Mouse (Mus musculus): ENCODE measurements around the gene Cdk19. TPM values are rescaled to one million over a fixed set of nuclear protein-coding genes. Genes with fewer than 3 reads are reported as not detected.
"Not testable (repeated sequence)": the region's sequence is repeated elsewhere in the genome, so short reads cannot be mapped to it uniquely, and the experiment has no call there.

Gene Cdk19
- total RNA-seq, 2 experiments from 2014 or later: 11.9 to 15.7 TPM

DNA sequence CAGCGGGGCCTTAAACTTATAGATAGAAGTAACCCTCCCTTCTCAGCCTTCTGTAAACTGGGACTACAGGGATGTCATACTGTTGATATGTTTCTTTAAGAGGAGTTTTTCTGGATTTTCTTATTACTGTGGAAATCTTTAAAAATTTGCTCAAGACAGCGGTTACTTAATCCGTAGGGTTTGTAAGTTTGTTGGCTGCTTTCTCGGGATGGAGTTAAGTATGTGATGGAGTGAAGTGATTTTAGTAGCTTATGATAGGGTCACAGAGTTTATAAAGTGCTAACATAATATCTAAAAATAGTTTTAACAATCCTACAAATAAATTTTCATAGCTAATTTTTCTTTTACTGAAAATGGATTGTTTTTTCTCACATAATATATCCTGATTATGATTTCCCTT, 38.9 kb downstream of the Cdk19 start:
- DNase-seq (ENCODE audit: low spot score): no peak
- intact Hi-C loops (cut with DNase I): no loop called here

DNA sequence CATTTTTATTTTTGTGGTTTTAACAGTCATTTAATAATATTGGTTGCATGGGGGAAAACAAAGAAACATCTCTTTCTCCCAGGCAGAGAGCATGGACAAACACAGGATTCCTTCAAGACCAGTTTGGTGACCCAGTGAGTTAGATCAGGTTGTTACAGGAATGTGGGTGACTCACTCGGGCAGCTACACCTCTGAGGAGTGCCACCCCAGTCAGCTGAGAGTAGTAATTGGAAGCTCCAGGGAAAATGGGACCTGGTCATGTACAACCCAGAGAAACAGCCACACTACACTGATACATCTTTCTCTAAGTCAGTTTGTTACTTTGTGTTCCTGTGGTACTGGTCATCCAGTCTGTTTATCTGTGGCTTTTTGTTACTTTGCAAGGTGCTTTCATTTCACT, 40.3 kb downstream of the Cdk19 start:
- no peak for DNase-seq (ENCODE audit: low spot score)
- intact Hi-C loops (cut with DNase I): no loop called here

DNA sequence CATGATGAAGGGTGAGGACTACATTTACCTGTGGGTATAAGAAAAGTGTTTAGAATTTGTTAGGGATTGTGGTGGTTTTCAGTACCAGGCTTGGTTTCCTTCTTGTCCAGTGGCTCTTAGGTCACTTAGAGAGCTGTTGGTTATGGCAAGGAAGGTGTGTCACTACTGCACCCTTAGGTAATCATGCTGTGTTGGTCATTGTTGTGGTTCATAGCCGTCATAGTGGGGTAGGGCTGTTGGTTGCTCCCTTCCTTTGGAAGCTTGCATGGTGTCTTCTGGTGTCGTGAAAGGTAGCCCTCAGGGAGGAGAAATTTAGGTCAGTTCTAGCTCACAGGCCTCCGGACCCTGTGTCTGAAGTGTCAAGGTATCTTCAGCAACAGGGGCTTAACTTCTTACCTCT, 46.0 kb downstream of the Cdk19 start:
- no peak for DNase-seq (ENCODE audit: low spot score)
- intact Hi-C loops (cut with DNase I): no loop called here

DNA sequence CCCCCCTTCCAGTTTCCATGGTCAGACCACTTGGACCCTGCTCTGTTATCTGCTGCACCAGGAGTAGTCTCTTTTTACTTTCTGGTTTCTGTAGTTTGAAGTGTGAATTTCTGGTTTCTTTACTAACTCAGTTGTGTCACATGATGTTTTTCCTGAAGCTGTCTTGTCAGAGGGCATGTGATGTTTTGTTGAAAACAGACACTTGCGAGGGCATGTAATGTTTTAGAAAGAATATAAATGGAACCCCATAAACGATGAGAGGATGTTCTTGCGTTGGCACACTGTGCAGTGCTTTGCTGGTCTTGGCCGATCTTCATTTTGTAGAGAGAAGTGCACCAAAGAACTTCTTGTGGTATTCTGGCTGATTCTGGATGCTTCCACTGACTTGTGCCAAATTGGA, 46.8 kb downstream of the Cdk19 start:
- intact Hi-C loops (cut with DNase I): no loop called here
- DNase-seq (ENCODE audit: low spot score): no peak

DNA sequence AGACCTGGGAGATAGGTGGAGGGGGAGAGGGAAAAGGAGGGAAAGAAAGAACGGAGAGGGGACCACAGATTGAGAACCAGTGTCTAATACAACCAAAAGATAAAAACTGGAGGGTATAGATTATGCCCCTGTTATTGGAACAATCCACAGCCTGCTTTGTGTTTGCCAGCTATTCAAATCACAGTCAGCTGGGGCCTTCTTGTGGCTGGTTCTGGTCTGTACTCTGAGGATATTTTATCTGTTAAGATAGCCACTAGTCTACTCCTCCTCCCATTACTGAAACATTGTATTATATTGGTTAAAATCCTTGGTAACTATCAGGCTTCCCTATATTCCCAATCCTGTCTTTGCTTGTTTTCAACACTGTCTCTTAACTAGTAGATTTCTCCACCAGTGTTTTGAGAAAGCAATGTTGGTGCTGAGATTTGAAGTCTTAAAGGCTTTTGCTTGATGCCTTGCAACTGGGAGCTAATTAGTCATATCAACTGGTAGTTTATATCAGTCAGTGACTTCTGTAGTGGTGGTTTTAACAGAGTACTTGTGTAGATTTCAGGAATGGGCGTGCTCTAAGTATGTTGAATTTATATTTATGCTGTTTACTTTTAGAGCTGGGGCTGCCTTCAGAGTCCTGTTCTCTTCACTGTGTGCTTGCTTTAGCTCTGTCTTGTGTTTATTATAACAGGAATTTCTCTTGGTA, 54.2 kb downstream of the Cdk19 start:
- no peak for DNase-seq (ENCODE audit: low spot score)

DNA sequence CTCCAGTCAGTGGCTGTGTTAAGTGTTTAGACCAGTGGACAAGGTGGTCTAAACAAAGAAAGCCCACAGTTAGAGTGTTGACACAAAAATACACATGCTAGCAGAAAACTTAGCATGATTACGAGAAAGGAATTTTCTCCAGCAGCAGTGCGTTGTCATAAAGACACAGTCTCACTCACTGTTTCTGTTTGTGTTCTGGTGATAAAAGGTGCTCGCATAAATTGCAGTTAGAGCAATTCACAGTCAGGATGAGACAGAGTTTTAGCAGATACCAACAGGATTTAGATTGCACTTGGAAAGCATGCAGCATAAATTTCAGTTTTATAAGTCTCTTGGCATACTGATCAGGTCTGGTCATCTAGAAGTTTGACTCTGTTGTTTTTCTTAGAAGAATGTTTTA, 59.5 kb downstream of the Cdk19 start:
- intact Hi-C loops (cut with DNase I): no loop called here
- DNase-seq (ENCODE audit: low spot score): no peak

More for the DNA sequence above, 54.2 kb downstream of the Cdk19 start:
- intact Hi-C loops (cut with DNase I): no loop called here

DNA sequence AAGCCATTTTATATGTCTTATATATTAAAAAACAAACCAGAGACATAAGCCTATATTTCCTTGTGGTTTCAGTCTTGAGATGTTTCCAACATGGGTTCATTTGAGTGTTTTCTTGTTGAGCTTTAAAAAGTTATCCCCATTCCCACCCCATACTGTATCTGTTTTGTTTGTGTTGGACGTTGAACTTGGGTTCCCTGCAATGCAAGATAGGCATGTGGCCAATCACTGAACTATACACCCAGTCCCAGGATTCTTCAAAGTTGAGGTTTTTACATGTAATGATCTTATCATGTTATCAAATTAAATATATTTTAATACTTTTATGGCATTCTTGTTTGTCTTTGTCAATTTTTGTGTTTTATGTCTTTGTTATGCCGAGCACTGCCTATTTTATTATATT, 60.0 kb downstream of the Cdk19 start:
- intact Hi-C loops (cut with DNase I): no loop called here
- DNase-seq (ENCODE audit: low spot score): no peak

DNA sequence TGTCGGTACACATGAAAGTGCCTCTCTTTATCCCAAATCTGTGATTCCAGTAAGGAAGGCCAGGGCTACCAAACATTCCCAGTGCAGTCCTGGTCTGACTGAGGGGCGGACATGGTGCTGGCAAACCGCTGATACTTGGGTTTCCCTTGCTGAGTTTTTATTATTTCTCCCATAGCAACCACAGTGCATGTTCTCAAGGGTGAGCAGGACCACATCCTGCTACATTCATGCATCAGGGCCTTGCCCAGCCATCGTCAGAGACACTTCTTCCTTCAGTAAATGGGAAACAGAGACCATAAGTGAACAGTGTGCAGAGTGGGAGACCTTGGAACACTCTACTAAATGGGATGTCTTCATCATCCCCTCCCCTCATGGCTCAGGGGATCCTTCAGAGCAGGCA, 60.9 kb downstream of the Cdk19 start:
- no peak for DNase-seq (ENCODE audit: low spot score)
- intact Hi-C loops (cut with DNase I): no loop called here

DNA sequence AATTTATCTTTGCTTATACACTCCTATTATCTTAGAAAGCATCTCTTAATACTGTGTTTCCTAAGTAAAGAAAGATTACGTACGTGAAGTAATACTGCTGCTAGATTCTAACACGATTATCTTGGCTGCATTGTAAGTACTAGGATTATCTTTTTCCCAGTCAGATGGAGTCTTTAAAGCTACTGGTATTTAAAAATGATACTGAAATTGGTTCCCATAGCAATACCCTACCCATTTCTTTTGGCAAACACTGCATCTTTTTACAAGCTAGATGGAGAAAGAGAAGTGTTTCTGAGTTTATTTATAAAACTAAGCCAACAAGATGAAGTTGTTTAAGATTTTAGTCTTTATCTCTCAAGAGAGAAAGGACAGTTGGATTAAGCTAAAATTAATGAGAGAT, 67.3 kb downstream of the Cdk19 start:
- DNase-seq (ENCODE audit: low spot score): no peak

DNA sequence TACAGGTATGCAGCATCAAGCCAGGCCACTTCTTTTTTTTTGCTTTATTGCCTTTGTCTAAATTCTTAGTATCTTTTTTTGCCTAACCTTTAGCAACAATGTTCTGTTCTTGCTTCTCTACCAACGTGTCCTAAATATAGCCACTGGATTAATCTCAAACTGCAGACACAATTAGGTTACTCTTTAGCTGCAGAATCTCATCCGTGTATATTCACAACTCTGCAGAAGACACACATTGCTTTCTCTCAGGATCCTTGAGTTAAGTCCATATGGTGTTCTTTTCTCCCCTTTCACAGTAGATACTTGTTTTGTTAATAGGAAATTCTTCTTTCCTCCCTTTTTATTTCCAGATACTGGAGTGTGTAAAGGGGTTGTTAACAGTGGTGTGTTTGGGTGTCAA, 70.0 kb downstream of the Cdk19 start:
- intact Hi-C loops (cut with DNase I): no loop called here
- DNase-seq (ENCODE audit: low spot score): no peak

More for the DNA sequence above, 67.3 kb downstream of the Cdk19 start:
- intact Hi-C loops (cut with DNase I): no loop called here

DNA sequence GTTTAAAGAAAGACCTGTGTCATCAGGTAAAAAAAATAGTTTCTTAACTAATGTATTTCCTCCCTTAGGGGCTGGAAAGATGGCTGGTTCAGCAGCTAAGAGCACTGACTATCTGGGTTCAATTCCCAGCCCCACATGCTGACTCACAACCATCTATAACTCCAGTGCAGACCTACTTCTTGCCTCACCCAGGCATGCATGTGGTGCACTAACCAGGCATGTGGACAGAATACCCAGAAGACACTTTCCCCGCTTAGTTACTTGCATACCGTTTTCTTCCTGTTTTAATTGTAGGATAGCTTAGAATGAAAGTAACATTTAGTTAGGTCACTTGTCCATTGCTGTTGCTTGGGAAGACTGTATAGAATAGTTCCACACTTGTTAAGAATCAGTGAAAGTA, 72.0 kb downstream of the Cdk19 start:
- DNase-seq (ENCODE audit: low spot score): no peak
- intact Hi-C loops (cut with DNase I): no loop called here

DNA sequence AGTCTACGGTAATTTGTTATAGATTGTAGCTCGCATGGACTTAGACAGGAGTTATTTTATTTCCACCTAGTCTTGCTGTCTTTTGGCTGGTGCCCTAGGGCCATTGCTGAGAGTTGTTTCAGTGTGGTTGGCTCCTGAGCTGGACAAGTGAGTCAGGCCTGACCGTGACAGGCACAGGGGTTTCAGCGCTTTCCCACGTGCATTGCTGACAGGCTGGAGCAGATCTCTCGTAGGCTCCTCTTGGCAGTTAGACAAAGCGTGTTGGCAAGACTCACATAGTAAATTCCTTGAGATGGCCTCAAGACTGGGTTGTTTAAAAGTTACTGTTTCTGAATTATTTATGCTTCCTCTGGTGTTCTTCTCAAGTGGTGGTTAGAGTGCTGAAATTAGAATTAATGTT, 77.6 kb downstream of the Cdk19 start:
- DNase-seq (ENCODE audit: low spot score): no peak
- intact Hi-C loops (cut with DNase I): no loop called here

DNA sequence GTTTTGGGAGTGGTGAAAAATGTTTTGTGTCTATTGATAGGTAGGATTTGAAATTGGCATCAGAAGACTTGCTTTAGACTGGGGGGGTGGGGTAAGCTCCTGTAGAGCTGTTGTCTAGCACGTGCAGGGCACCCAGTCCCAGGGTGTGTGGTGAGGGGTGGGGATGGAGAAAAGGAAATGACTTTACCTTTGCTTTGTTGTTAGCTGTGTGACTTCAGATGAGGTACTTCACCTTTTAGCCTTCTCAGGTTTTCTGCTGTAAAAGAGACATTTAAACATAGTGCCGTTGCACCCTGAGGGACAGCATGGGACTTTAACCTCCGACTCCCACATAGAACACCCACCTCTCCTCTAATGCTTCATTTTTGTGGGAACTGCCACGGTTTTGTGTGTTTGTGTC, 80.5 kb downstream of the Cdk19 start:
- intact Hi-C loops (cut with DNase I): no loop called here
- no peak for DNase-seq (ENCODE audit: low spot score)

DNA sequence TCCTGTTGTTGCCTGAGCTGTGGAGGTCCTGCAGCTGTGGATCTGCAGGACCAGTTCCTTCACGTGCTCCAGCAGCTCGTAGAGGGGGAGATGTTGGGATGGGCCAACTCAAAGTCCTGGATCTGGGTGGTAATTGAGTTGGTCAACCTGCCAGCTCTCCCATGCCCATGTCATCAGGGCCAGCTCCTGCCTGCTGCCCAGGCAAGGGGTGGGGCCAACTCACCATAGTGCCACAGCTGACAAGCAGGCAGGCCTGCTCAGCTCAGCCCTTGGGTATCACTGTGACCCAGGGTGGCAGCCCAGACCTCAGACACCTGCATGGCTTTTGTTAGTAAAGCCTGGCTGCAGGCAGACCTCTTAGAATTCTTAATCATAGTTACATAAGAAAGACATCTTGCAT, 81.3 kb downstream of the Cdk19 start:
- intact Hi-C loops (cut with DNase I): no loop called here
- no peak for DNase-seq (ENCODE audit: low spot score)

DNA sequence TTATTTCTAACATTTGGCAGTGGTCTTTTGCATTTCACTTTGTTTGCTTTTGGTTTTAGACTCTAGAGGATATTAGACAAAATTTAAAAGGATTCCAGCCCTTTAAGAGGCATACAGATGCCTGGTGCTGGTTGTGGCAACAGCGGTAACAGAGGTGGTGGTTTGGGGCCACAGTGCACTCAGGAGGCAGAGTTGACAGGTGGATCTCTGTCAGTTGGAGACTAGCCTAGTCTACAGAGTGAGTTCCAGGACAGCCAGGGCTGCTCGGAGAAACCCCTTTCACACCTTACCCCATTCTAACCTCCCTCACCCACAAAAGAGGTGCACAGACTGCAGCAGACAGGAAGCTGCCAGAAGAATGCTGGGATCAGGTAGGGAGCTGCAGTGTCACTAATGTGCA, 82.4 kb downstream of the Cdk19 start:
- DNase-seq (ENCODE audit: low spot score): no peak
- intact Hi-C loops (cut with DNase I): no loop called here

DNA sequence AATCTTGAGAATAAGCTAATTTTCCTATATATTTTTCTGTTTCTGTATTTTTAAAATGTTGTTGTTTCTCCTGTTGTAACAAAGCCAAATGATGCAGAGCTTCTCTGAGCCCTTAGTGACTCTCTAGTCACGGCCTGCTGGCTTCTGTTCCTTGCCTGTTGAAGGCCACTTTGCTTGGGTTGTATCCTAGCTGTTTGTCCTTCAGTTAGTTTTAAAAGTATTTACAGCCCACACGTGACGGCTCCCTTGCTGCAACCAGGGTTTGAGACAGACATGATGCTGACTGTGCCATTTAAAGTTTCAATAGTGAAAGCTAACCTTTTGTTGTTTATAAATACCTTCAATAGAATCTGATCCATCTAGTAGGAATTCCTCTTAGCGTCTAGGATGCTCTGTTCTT, 83.3 kb downstream of the Cdk19 start:
- intact Hi-C loops (cut with DNase I): no loop called here
- DNase-seq (ENCODE audit: low spot score): no peak

DNA sequence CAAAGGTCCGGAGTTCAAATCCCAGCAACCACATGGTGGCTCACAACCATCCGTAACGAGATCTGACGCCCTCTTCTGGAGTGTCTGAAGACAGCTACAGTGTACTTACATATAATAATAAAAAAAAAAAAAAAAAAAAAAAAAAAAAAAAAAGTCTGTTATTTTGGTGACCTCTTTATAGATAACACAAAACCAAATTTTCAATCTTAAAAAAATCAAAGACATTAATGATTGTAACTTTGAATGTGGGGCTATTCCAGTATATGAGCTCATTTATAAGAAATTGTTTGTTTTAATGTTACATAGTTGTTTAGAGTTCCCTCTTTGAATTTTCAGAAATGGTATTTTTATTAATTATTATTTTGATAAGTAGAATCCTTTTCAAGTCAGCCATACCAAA, 85.1 kb downstream of the Cdk19 start:
- DNase-seq (ENCODE audit: low spot score); intact Hi-C loops (cut with DNase I): not testable (repeated sequence)

DNA sequence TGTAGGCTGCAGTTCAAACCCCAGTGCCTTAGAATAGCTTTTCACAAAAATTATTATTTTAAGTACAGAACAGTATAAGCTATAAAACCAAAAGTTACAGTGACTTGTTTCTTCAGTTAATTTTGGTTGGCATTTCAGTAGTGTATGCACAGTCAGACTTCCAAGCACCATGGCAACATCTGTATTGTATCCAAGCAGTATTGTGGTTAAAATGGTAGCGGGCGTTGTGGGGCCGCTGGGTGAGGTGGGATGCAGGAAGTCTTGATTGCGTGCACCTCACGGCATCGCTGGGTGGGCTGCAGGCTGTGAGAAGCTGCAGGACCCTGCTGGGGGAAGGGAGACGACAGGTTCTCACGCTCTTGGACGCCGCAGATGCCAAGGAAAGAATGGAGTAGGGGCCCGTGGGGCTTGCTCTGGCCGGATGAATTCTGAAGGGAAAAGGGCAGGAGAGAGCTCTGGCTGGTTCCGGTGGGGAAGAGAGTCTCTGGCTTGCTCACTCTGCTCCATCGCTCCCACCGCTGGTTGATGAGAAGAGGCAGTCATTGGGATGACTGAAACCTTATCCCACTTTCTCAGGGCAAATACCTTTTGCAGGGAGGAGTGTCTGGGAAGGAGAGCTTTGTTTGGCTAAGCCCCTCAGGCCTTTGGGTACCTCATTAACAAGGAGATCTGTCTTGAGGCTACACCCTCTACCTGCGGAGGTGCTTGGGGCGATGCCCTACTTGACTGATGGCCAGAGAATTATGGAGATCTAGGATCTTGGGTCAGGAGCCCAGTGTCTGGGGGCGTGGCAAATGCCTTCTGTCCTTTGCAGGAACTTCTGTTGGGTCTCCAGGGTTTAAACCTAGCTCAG, 86.1 kb downstream of the Cdk19 start:
- intact Hi-C loops (cut with DNase I): no loop called here
- DNase-seq (ENCODE audit: low spot score): no peak

DNA sequence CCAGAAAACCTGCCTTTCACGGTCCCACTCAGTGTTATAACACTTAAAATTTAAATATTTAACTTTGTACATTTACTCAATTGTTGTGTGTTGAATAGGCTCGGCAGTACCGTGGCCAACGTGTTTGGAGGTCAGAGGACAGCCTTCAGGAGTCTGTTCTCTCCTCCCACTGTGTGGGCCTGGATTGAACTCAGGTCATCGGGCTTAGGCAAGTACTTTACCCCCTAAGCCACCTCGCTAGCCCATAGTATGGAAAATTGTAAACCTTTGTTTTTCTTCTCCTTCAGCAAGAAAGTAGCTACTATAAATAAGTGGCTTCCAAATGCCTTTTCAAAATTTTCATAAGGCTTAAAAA, 86.7 kb downstream of the Cdk19 start:
- no peak for DNase-seq (ENCODE audit: low spot score)
- intact Hi-C loops (cut with DNase I): no loop called here

DNA sequence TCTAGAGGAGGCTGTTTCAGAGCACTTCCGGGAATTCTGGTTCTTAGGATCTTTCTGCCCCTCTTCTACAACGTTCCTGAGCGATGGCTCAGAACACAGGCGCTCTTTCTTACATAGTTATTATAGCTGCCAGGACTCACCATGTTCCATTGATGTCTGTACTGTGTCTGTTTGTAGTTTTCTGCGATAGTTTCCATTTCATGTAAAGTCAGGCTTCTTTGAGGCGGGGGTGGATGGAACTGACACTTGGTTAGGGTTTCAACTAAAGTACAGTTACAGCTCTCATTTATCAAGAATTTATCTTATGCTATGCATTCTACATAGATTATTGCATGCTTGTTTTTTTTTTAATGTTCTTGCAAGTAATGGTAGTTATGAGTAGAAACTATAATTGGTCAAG, 89.3 kb downstream of the Cdk19 start:
- intact Hi-C loops (cut with DNase I): loop anchor here (2.0 kb wide), 1 partner anchor 170 kb away; the partner anchor contains the start of gene Gtf3c6
- DNase-seq (ENCODE audit: low spot score): no peak

DNA sequence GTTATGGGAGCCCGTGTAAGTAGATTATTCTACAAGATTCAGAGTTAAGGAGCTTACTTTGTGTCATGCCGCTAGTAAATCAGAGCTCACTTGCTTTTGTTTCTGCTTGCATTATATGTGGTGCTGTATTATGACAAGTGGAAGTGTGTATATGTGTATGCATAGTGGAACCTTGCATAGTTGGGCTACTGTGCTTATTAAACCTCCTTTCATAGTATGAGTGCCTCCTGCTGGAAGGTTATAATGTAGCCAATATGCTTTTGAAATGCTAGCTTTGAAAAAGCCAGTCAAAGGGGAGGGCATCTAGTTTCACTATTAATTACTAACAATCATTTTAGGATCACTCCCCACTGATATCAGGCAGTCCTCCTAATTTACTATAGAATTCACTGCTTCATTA, 89.7 kb downstream of the Cdk19 start:
- intact Hi-C loops (cut with DNase I): loop anchor here (2.0 kb wide), 1 partner anchor 170 kb away; the partner anchor contains the start of gene Gtf3c6
- DNase-seq (ENCODE audit: low spot score): no peak

DNA sequence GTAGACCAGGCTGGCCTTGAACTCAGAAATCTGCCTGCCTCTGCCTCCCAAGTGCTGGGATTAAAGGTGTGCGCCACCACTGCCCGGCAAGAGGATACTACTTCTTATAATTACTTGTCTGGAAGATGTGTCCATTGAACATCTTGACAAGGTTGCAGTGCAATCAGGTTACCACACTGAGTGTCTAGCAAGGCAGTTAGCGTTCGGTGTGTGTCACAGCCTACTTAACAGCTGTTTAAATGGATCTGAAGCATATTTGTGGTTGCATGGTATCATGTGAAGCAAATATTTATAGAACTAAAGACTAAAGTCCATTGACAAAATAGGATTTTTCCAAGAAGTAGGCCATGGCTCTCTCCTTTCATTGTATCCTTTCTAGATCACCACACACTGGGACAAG, 90.8 kb downstream of the Cdk19 start:
- no peak for DNase-seq (ENCODE audit: low spot score)
- intact Hi-C loops (cut with DNase I): no loop called here
